Mouse (Mus musculus): ENCODE measurements at regions not wholly inside any gene's neighbourhood (a gene's known extent, or its start where the extent isn't known, plus 50 kb on each side); places are given as distances from the start of the nearest gene placed in this dataset.

DNA sequence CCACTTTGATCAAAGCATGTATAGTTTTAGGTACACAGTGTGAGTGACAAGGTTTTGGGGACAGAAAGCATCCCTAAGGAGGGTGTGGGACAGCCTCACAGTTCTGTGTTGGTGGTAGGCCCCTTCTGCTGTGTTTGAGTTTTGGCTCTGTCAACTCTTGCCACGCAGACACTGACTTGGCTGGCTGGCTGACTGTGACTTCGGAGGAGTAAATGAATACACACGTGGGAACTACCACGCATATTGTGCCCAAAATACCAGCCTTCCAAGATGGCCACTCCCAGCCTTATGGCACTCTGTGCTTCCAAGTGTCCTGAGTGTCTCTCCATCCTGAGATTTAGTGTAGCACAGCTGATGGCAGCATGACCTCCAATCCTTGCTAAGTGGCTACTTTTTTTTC lies 95.3 kb downstream of the Tbx4 start:
- Histone ChIP-seq H3K4me1 (ENCODE audit: control insufficient read depth, insufficient read depth, low read length) (no peaks in the 10 kb centered on the region), H3K4me3 (ENCODE audit: low read depth, low read length) (no peak overlapping the region), H3K9ac (ENCODE audit: low read depth, poor library complexity, severe bottlenecking) (no peak overlapping the region), H3K27me3 (ENCODE audit: control insufficient read depth, insufficient read depth, low read length, poor library complexity, severe bottlenecking) (no peaks in the 10 kb centered on the region; the same call in 1 of the 2 replicates), H3K9me3 (replicated peaks; ENCODE audit: control insufficient read depth, insufficient read depth, low read length, poor library complexity, severe bottlenecking) (no peaks in the 10 kb centered on the region), H3K27ac (ENCODE audit: insufficient read depth, low read length) (no peak overlapping the region), H3K36me3 (ENCODE audit: control insufficient read depth, insufficient read depth, low read length, poor library complexity, severe bottlenecking) (no peaks in the 10 kb centered on the region)
- no peak for TF ChIP-seq POLR2A (IDR thresholded peaks at IDR 0.05; ENCODE audit: insufficient read depth, low read length)
- TF ChIP-seq EP300 (IDR thresholded peaks at IDR 0.05; ENCODE audit: insufficient read depth, low read depth, low read length) = no peak
- no peak for TF ChIP-seq CTCF (IDR thresholded peaks at IDR 0.05; ENCODE audit: low read depth, low read length)

DNA sequence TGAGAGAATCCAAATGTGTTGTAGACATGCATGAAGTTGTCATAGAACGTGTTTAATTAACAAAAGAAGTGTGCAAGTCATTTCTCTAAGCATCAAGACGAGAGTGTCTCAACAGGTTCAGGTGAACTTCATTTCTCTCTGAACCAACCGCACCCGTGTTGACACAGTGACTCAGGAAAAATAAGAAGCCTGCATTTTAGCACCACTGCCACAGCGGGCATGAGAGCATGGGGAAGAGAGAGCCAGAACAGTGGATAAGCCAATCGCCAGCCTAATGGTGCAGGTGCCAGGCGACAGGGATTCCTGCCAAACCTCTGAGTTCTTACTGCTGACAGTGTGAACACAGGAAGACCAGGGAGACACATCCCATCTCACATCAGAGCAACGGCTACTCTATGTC lies 100.1 kb downstream of the Tbx4 start:
- Histone ChIP-seq H3K9ac (ENCODE audit: low read depth, poor library complexity, severe bottlenecking) (no peak overlapping the region), H3K36me3 (ENCODE audit: control insufficient read depth, insufficient read depth, low read length, poor library complexity, severe bottlenecking) (no peaks in the 10 kb centered on the region), H3K4me1 (ENCODE audit: control insufficient read depth, insufficient read depth, low read length) (no peaks in the 10 kb centered on the region), H3K9me3 (replicated peaks; ENCODE audit: control insufficient read depth, insufficient read depth, low read length, poor library complexity, severe bottlenecking) (no peaks in the 10 kb centered on the region), H3K27ac (ENCODE audit: insufficient read depth, low read length) (no peak overlapping the region), H3K27me3 (ENCODE audit: control insufficient read depth, insufficient read depth, low read length, poor library complexity, severe bottlenecking) (no peaks in the 10 kb centered on the region), H3K4me3 (ENCODE audit: low read depth, low read length) (no peak overlapping the region)
- TF ChIP-seq EP300 (IDR thresholded peaks at IDR 0.05; ENCODE audit: insufficient read depth, low read depth, low read length) = no peak
- no peak for TF ChIP-seq CTCF (IDR thresholded peaks at IDR 0.05; ENCODE audit: low read depth, low read length)
- no peak for TF ChIP-seq POLR2A (IDR thresholded peaks at IDR 0.05; ENCODE audit: insufficient read depth, low read length)

DNA sequence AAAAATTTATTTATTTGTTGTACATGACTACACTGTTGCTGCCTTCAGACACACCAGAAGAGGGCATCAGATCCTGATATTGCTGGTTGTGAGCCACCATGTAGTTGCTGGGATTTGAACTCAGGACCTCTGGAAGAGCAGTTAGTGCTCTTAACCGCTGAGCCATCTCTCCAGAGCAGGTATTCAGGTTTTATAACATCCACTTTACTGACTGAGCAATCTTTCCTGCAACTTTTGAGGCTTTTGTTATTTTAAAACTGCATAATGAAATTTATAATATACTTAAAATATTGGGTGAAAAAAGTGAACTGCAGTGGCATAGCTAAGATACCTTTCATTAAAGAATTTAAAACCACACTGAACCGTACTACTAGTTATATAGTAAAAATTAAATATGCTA lies 101.0 kb downstream of the Tbx4 start:
- Histone ChIP-seq H3K4me3 (ENCODE audit: low read depth, low read length) (no peak overlapping the region), H3K27me3 (ENCODE audit: control insufficient read depth, insufficient read depth, low read length, poor library complexity, severe bottlenecking) (no peaks in the 10 kb centered on the region), H3K9me3 (replicated peaks; ENCODE audit: control insufficient read depth, insufficient read depth, low read length, poor library complexity, severe bottlenecking) (no peaks in the 10 kb centered on the region), H3K36me3 (ENCODE audit: control insufficient read depth, insufficient read depth, low read length, poor library complexity, severe bottlenecking) (no peaks in the 10 kb centered on the region), H3K27ac (ENCODE audit: insufficient read depth, low read length) (no peak overlapping the region), H3K9ac (ENCODE audit: low read depth, poor library complexity, severe bottlenecking) (no peak overlapping the region), H3K4me1 (ENCODE audit: control insufficient read depth, insufficient read depth, low read length) (no peaks in the 10 kb centered on the region)
- no peak for TF ChIP-seq EP300 (IDR thresholded peaks at IDR 0.05; ENCODE audit: insufficient read depth, low read depth, low read length)
- no peak for TF ChIP-seq POLR2A (IDR thresholded peaks at IDR 0.05; ENCODE audit: insufficient read depth, low read length)
- TF ChIP-seq CTCF (IDR thresholded peaks at IDR 0.05; ENCODE audit: low read depth, low read length) = no peak

DNA sequence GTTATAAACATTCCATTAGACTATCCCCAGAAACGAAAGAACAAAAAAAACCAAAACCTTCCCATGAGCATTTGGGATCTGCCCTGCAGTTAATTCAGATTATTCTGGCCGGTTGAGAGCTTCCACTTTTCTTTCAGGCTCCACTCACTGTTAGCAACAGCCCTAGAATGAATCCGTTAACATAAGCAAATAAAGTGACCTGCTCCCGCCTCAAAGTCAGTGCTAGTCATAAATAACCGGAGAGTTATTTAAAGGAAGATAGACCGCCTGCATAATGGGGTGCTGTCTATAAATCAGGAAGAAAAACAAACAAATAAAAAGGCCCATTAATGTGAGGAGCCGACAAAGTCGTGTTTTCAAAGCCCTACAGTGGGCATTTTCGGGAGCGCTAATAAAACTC lies 103.3 kb downstream of the Tbx4 start:
- TF ChIP-seq POLR2A (IDR thresholded peaks at IDR 0.05; ENCODE audit: insufficient read depth, low read length) = no peak
- TF ChIP-seq CTCF (IDR thresholded peaks at IDR 0.05; ENCODE audit: low read depth, low read length) = no peak
- TF ChIP-seq EP300 (IDR thresholded peaks at IDR 0.05; ENCODE audit: insufficient read depth, low read depth, low read length) = no peak
- H3K9ac ChIP-seq (ENCODE audit: low read depth, poor library complexity, severe bottlenecking) = no peak overlapping the region

DNA sequence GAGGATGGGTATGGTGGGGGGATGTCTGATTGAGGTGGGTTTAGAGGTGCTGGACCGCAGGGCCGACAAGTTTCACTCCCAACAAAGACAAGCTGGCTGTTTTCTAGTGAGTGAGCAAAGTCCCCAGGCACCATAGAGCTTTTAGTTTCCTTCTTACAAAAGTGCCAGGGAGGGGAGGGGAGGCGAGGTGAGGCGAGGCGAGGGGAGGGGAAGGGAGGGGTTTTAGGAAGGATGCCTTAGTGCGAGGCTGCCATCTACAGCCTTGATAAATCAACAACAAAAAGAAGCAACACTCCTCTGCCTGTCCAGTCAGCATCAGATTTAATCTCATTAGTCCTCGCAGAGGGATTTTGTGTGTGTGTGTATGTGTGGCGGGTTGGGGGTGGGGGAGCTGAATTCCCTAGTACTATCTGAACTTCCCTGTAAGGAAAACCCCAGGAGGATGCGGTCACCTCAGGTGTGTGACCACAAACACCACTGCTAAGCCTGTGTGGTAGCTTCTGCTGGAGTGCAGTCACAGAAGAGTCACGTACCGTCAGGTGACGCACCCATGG lies 103.8 kb downstream of the Tbx4 start:
- TF ChIP-seq POLR2A (IDR thresholded peaks at IDR 0.05; ENCODE audit: insufficient read depth, low read length) (no peak), CTCF (IDR thresholded peaks at IDR 0.05; ENCODE audit: low read depth, low read length) (peak; percentile 45)
- Histone ChIP-seq H3K9me3 (replicated peaks; ENCODE audit: control insufficient read depth, insufficient read depth, low read length, poor library complexity, severe bottlenecking) (no peaks in the 10 kb centered on the region), H3K9ac (ENCODE audit: low read depth, poor library complexity, severe bottlenecking) (no peak overlapping the region), H3K36me3 (ENCODE audit: control insufficient read depth, insufficient read depth, low read length, poor library complexity, severe bottlenecking) (no peaks in the 10 kb centered on the region), H3K4me3 (ENCODE audit: low read depth, low read length) (no peak overlapping the region), H3K4me1 (ENCODE audit: control insufficient read depth, insufficient read depth, low read length) (no peaks in the 10 kb centered on the region), H3K27me3 (ENCODE audit: control insufficient read depth, insufficient read depth, low read length, poor library complexity, severe bottlenecking) (no peaks in the 10 kb centered on the region), H3K27ac (ENCODE audit: insufficient read depth, low read length) (no peak overlapping the region)

More for the DNA sequence above, 103.3 kb downstream of the Tbx4 start:
- Histone ChIP-seq H3K27me3 (ENCODE audit: control insufficient read depth, insufficient read depth, low read length, poor library complexity, severe bottlenecking) (no peaks in the 10 kb centered on the region), H3K27ac (ENCODE audit: insufficient read depth, low read length) (no peak overlapping the region), H3K4me3 (ENCODE audit: low read depth, low read length) (no peak overlapping the region), H3K4me1 (ENCODE audit: control insufficient read depth, insufficient read depth, low read length) (no peaks in the 10 kb centered on the region), H3K9me3 (replicated peaks; ENCODE audit: control insufficient read depth, insufficient read depth, low read length, poor library complexity, severe bottlenecking) (no peaks in the 10 kb centered on the region), H3K36me3 (ENCODE audit: control insufficient read depth, insufficient read depth, low read length, poor library complexity, severe bottlenecking) (no peaks in the 10 kb centered on the region)

DNA sequence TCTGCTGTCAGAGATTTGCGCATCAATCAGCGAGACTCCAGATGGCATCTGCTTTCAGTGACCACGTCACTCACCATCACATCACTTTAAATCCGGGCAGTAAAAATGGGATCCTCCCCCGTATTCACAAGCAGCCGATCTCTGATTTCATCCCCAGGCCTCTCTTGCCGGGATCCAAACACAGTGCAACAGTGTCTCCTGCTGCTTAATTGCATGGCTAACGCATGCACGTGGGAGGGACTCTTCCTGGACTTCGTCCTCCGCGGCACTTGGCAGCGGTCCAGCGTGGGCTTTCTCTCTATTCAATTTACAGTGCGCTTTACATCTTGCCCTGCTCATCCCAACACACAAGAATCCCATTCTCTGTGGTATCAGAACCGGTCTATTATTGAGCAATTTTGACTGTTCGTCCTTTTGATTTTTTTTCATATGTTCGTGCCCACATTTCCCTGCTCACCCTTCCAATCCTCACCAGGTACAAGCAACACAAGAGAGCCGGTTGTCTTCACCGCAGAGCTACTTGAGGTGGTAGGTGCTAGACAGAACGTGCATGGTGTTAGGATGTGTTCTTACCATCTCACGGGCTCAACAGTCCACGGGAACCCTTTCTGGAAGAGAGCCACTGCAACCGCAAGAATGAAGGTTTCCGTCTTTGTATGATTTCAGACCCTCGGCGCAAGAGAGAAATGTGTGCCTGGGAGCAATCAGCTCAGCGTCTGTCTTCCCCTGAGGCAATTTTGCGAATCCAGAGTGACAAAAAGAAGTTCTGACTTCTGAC lies 109.3 kb downstream of the Tbx4 start:
- Histone ChIP-seq H3K9ac (ENCODE audit: low read depth, poor library complexity, severe bottlenecking) (no peak overlapping the region), H3K36me3 (ENCODE audit: control insufficient read depth, insufficient read depth, low read length, poor library complexity, severe bottlenecking) (no peaks in the 10 kb centered on the region), H3K9me3 (replicated peaks; ENCODE audit: control insufficient read depth, insufficient read depth, low read length, poor library complexity, severe bottlenecking) (no peaks in the 10 kb centered on the region), H3K4me3 (ENCODE audit: low read depth, low read length) (no peak overlapping the region), H3K27me3 (ENCODE audit: control insufficient read depth, insufficient read depth, low read length, poor library complexity, severe bottlenecking) (no peaks in the 10 kb centered on the region), H3K27ac (ENCODE audit: insufficient read depth, low read length) (no peak overlapping the region), H3K4me1 (ENCODE audit: control insufficient read depth, insufficient read depth, low read length) (no peaks in the 10 kb centered on the region)
- no peak for TF ChIP-seq POLR2A (IDR thresholded peaks at IDR 0.05; ENCODE audit: insufficient read depth, low read length)
- no peak for TF ChIP-seq CTCF (IDR thresholded peaks at IDR 0.05; ENCODE audit: low read depth, low read length)
- TF ChIP-seq EP300 (IDR thresholded peaks at IDR 0.05; ENCODE audit: insufficient read depth, low read depth, low read length) = no peak

Measured in ES-Bruce4 (cell line).